Mouse (Mus musculus): Measurements from ENCODE around the gene Srarp. TPM values are rescaled to one million over a fixed set of nuclear protein-coding genes. Genes with fewer than 3 reads are reported as not detected.

The Srarp gene
- polyA plus RNA-seq (2011; ENCODE audit: insufficient read depth, insufficient read length, low replicate concordance, missing spikeins), result not detected in 2 replicates

DNA sequence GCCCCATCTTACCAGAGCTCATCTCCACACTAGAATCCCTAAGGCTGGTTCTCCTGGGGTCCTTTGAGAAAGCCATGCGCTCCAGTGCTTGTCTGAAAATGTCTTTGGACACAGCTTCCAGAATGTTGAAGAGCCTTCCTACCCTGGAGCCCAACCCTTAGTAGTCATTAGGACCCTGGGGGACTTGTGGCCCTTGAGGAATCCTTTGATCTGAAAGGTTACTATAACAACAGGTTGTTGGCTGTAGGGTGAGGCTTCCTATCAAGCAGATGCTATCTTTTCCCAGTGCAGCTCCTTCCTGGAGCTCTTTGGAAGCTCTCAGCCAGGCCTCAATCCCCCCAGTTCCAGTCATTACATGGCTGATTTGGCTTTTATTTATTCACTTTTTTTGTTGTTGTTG, at the start of gene Srarp:
TSS of gene Srarp (minus strand) at position 132 of the 400 bp plus-strand sequence.
- 88% methylated on average over 1 of the region's 1 CpGs for WGBS
- Histone ChIP-seq H3K4me1 (ENCODE audit: control insufficient read depth, insufficient read depth, low read length) (no peaks in the 10 kb centered on the region), H3K27ac (ENCODE audit: control insufficient read depth, insufficient read depth, low read depth, low read length, poor library complexity) (no peak within 1 kb of the TSS), H3K4me3 (replicated peaks; ENCODE audit: control insufficient read depth, low read depth, low read length) (no peak within 1 kb of the TSS)
- TF ChIP-seq POLR2A (IDR thresholded peaks at IDR 0.05; ENCODE audit: borderline replicate concordance, control insufficient read depth, low read depth, low read length), result no peak
- no peak for TF ChIP-seq CTCF (IDR thresholded peaks at IDR 0.05; ENCODE audit: control insufficient read depth, insufficient read depth, low read length)

DNA sequence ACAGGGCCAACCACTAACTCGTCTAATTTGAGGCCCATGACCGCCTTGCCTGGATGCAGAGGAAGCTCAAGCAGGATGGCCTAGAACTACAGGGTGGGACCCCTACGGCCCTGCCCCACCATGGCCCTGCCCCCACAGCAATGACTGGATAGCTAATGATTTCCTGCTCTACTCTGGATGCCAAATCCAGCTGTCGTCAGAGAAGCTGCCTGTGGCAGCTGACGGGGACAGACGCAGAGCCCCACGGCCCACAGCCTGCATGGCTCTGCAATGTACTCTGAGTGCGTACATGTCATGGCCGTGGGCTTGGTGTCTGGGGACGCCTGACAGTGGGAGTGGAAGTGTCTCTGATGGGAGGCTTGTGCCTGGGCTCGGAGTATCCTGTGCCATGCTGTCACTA, 48.2 kb upstream of the Srarp start:
- Histone ChIP-seq H3K4me1 (ENCODE audit: control insufficient read depth, insufficient read depth, low read length) (no peaks in the 10 kb centered on the region), H3K4me3 (replicated peaks; ENCODE audit: control insufficient read depth, low read depth, low read length) (no peak overlapping the region), H3K27ac (ENCODE audit: control insufficient read depth, insufficient read depth, low read depth, low read length, poor library complexity) (no peak overlapping the region)
- TF ChIP-seq CTCF (IDR thresholded peaks at IDR 0.05; ENCODE audit: control insufficient read depth, insufficient read depth, low read length) (no peak), POLR2A (IDR thresholded peaks at IDR 0.05; ENCODE audit: borderline replicate concordance, control insufficient read depth, low read depth, low read length) (no peak)
- WGBS, result 88% methylated on average over 11 of the region's 11 CpGs

DNA sequence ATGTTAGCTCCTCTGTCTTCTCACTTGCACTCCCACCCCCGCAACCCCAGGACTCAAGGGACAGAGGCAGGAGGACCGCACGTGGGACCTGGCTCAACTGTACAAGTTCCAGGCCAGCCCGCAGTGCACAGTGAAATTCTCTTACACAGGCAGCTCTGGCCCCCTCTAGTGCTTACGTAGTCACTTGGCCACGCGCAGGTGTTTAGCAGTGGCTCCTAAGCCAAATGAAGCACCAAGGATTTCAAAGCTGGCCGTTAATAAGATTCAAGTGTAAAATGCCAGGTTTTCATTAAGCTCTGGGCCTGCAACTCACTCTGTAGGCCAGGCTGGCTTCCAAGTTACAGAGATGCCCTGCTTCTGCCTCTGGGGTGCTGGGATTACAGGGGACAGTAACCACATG, 43.5 kb upstream of the Srarp start:
- peaks cover 1% of the 10 kb centered on the region; the same call in 1 of the 2 replicates for H3K4me1 ChIP-seq (ENCODE audit: control insufficient read depth, insufficient read depth, low read length)
- TF ChIP-seq POLR2A (IDR thresholded peaks at IDR 0.05; ENCODE audit: borderline replicate concordance, control insufficient read depth, low read depth, low read length), result no peak
- no peak for TF ChIP-seq CTCF (IDR thresholded peaks at IDR 0.05; ENCODE audit: control insufficient read depth, insufficient read depth, low read length)
- no peak overlapping the region for H3K27ac ChIP-seq (ENCODE audit: control insufficient read depth, insufficient read depth, low read depth, low read length, poor library complexity)
- WGBS, result 93% methylated on average over 8 of the region's 8 CpGs
- H3K4me3 ChIP-seq (replicated peaks; ENCODE audit: control insufficient read depth, low read depth, low read length), result no peak overlapping the region

DNA sequence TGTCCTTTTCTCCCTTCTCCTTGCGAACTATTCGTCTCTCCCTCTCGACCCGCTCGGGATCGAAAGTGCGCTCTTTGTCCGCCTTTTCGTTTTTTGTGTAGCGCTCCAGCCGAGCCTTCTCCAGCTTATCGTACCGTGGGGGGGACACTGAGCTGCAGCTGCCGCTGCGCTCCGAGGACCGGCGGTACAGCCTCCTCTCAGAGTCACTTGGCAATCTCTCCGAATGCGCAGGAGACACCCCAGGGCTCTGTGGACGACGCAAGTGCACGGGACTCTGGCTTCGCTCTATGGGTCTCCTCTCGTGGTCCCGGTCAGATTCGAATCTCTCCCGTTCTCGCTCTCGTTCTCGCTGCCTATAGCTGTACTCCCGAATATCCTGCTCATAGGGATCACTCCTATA, 42.9 kb upstream of the Srarp start:
- 95% methylated on average over 32 of the region's 32 CpGs for WGBS
- no peak for TF ChIP-seq CTCF (IDR thresholded peaks at IDR 0.05; ENCODE audit: control insufficient read depth, insufficient read depth, low read length)
- TF ChIP-seq POLR2A (IDR thresholded peaks at IDR 0.05; ENCODE audit: borderline replicate concordance, control insufficient read depth, low read depth, low read length), result no peak
- no peak overlapping the region for H3K4me3 ChIP-seq (replicated peaks; ENCODE audit: control insufficient read depth, low read depth, low read length)
- H3K27ac ChIP-seq (ENCODE audit: control insufficient read depth, insufficient read depth, low read depth, low read length, poor library complexity), result no peak overlapping the region
- peaks cover 1% of the 10 kb centered on the region; the same call in 1 of the 2 replicates for H3K4me1 ChIP-seq (ENCODE audit: control insufficient read depth, insufficient read depth, low read length)

DNA sequence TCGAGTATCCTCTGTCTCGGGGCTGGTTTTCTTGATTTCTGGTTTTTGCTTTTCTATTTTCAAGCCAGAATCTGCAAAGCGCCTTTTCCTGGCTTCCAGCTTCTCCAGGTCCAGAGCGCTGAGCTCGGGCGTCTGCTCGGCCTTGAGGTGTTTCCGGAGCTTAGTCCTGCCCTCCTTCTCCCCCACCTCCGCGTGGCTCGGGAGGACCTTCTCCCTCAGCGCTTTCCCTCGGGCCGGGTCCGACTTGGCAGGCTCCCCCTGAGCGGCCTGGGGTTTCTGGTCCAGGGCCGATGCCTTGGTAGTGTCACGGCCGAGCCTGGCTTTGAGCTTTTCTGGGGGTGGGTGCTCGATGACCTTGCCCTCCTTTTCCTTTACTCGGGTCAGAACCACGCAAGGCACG, 42.3 kb upstream of the Srarp start:
- TF ChIP-seq CTCF (IDR thresholded peaks at IDR 0.05; ENCODE audit: control insufficient read depth, insufficient read depth, low read length) (no peak), POLR2A (IDR thresholded peaks at IDR 0.05; ENCODE audit: borderline replicate concordance, control insufficient read depth, low read depth, low read length) (no peak)
- 70% methylated on average over 23 of the region's 23 CpGs for WGBS
- Histone ChIP-seq H3K27ac (ENCODE audit: control insufficient read depth, insufficient read depth, low read depth, low read length, poor library complexity) (0 out of 2 replicates have a peak overlapping the region, but pooled peaks have one; percentile 5), H3K4me1 (ENCODE audit: control insufficient read depth, insufficient read depth, low read length) (peaks cover 1% of the 10 kb centered on the region; the same call in 1 of the 2 replicates), H3K4me3 (replicated peaks; ENCODE audit: control insufficient read depth, low read depth, low read length) (no peak overlapping the region)

DNA sequence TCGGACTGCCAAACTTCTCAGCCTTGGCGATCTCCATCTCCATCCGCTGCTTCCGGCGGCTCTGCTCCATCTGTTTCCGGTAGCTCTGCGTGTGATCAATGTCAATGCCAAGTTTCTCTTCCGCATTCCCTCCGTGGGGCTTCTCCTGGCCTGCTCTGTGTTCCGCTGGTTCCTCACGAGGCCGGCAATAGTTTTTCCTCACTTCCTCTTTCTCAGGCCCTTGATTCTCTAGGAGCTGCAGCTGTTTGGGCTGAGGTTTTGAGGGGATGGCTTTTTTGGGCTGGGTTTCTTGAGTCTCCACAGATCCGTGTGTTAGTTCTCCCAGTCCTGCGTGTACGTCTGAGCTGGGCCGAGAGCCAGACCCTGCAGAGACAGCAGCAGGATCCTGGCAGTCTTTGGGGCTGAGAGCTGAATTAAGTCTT, 41.8 kb upstream of the Srarp start:
- WGBS, result 14% methylated on average over 16 of the region's 16 CpGs
- peaks cover 1% of the 10 kb centered on the region; the same call in 1 of the 2 replicates for H3K4me1 ChIP-seq (ENCODE audit: control insufficient read depth, insufficient read depth, low read length)
- TF ChIP-seq POLR2A (IDR thresholded peaks at IDR 0.05; ENCODE audit: borderline replicate concordance, control insufficient read depth, low read depth, low read length), result no peak
- no peak for TF ChIP-seq CTCF (IDR thresholded peaks at IDR 0.05; ENCODE audit: control insufficient read depth, insufficient read depth, low read length)
- peak overlapping the region; percentile 46 for H3K4me3 ChIP-seq (replicated peaks; ENCODE audit: control insufficient read depth, low read depth, low read length)
- peak overlapping the region; percentile 29 for H3K27ac ChIP-seq (ENCODE audit: control insufficient read depth, insufficient read depth, low read depth, low read length, poor library complexity)

DNA sequence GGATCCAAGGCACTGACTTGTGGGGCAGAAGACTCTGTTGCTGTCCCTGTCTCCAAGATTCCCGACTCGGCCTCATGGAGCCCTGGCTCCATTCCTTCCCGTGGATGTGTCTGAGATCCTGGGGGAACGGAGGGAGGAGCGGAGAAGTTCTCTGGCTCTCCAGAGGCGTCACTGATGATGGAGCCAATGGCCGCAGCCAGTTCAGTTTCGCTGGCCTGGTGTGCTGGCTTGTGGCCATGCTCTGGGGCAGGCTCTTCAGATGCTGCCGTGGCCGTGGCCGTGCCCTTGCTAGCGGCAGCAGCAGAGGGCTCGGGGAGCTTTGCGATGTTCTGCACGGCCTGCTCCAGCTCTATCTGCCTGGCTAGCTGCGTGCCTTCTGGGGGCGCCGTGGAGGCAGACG, 38.5 kb upstream of the Srarp start:
- Histone ChIP-seq H3K27ac (ENCODE audit: control insufficient read depth, insufficient read depth, low read depth, low read length, poor library complexity) (no peak overlapping the region), H3K4me1 (ENCODE audit: control insufficient read depth, insufficient read depth, low read length) (peaks cover 1% of the 10 kb centered on the region; the same call in 1 of the 2 replicates), H3K4me3 (replicated peaks; ENCODE audit: control insufficient read depth, low read depth, low read length) (no peak overlapping the region)
- 95% methylated on average over 19 of the region's 19 CpGs for WGBS
- TF ChIP-seq POLR2A (IDR thresholded peaks at IDR 0.05; ENCODE audit: borderline replicate concordance, control insufficient read depth, low read depth, low read length) (no peak), CTCF (IDR thresholded peaks at IDR 0.05; ENCODE audit: control insufficient read depth, insufficient read depth, low read length) (no peak)

DNA sequence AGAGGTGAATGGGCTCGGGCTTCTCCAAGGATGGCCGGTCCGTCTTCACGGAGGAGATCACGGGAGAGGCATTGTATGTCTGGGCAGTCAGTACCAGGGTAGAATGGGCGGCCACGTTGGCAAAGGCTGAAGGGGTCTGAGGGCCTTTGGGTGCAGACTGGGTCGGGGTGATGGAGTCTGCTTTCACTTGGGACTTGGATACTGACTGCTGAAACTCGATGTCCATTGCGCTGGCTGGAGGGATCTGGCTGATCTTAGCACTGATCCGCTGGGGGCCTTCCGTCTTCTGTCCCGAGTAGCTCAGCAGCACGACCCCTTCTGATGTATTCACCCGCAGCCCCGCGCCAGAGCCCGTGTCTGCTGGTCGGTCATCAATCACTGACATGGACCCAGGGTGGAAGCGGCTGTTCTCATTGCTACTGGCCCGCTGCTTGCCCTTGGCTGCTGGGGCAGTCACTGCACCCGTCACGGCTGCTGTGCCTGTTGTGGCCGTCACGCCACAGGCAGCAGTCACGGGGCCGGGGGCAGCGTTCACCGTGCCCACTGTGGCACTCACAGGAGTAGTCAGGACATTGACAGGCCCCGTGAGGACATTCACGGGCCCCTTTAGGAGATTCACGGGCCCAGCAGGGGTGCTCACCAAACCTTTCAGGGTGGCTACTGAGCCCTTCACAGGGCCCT, 36.9 kb upstream of the Srarp start:
- no peak overlapping the region for H3K4me3 ChIP-seq (replicated peaks; ENCODE audit: control insufficient read depth, low read depth, low read length)
- H3K4me1 ChIP-seq (ENCODE audit: control insufficient read depth, insufficient read depth, low read length), result peaks cover 1% of the 10 kb centered on the region; the same call in 1 of the 2 replicates
- 0 out of 2 replicates have a peak, but pooled peaks have one; percentile 7 for TF ChIP-seq POLR2A (IDR thresholded peaks at IDR 0.05; ENCODE audit: borderline replicate concordance, control insufficient read depth, low read depth, low read length)
- TF ChIP-seq CTCF (IDR thresholded peaks at IDR 0.05; ENCODE audit: control insufficient read depth, insufficient read depth, low read length), result no peak
- WGBS, result 96% methylated on average over 32 of the region's 32 CpGs
- no peak overlapping the region for H3K27ac ChIP-seq (ENCODE audit: control insufficient read depth, insufficient read depth, low read depth, low read length, poor library complexity)

Measured in bone marrow, adult 2 months (tissue).